Mouse (Mus musculus) CD8-positive naive resting alpha-beta T cell, adult 2 months (primary cell): ENCODE data around the gene Cplx2.

ENCODE experiments used
- DNase-seq, 2 experiments: peaks; one replicate each; pipeline ENCODE4 v3.0.0; 2022; ENCODE audit warnings: low read depth in 2 of 2, low spot score in 2 of 2

The Cplx2 gene

DNA sequence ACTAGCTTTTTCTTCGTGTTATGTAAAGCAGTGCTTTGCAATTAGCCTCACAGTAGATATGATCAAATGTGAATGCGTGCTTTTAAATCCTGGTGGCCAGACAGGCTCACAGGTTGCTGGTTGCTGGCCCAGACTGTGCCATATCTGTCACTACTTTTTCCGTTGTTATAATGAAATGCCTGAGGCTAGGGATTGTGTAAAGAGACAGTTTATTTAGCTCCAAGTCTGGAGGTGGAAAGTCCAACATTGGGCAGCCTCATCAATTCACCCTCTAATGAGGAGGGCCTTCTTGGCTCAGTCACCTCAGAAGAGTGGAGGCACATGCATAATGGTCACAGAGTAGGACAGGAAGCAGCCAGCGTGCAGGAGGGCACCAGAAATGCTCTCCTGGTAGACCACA lies 31.2 kb downstream of the Cplx2 start:
- no peak for DNase-seq

DNA sequence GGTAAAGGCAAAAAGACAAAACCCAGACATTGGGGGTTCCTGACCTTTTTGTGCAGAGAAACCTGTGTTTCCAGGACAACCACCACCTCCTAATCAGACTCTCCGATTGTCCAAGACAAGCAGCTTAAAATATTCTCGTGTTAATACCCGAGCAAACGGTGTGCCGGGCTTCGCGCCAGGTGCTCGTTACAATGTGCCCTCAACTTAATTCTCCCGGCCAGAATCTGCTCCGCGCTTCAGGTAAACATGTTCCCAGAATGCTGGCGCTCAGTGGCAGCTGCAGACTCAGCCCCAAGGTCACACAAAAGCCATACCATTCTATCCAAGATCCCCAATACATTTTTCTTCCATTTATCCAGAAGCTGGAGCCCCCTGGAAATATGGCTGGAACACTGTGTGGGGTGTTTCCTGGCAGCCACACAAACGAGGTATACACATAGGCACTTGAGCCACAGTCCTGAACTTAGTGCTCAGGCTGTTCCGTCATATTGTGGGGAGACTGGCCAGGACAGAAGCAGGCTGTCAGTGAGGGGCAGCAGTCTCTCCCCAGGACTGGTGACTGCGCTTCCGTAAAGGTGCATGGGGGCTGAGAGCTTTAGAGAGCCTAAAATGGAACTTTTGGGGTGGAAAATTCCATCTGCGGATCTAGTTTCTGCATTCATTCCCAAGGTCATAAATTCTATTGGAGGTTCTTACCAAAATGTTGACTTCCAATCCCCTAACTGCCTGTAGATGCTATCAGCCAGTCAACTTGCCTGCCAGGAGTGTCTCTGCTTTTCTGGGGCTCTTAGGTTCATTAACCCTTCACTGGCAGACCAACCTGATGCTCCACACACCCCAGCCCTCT lies 32.3 kb downstream of the Cplx2 start:
- no peak for DNase-seq

GRCm38 (mm10) chr13:54404205-54404604 lies 33.1 kb downstream of the Cplx2 start:
- DNase-seq: no peak

DNA sequence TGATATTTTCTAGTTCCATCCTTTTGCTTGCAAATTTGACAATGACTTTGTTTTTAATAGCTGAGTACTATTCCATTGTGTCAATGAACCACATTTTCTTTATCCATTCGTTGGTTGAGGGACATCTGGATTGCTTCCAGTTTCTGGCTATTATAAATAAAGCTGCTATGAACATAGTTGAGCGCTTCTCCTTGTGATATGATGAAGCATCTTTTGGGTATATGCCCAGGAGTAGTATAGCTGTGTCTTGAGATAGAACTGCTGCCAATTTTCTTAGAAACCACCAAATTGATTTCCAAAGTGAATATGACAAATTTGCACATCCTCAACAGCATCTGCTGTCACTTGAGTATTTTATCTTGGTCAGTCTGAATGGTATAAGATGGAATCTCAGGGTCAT lies 34.7 kb downstream of the Cplx2 start:
- DNase-seq: no peak

GRCm38 (mm10) chr13:54411656-54412055 lies 40.5 kb downstream of the Cplx2 start:
- DNase-seq: no peak

GRCm38 (mm10) chr13:54412236-54412635 lies 41.1 kb downstream of the Cplx2 start:
- no peak for DNase-seq

DNA sequence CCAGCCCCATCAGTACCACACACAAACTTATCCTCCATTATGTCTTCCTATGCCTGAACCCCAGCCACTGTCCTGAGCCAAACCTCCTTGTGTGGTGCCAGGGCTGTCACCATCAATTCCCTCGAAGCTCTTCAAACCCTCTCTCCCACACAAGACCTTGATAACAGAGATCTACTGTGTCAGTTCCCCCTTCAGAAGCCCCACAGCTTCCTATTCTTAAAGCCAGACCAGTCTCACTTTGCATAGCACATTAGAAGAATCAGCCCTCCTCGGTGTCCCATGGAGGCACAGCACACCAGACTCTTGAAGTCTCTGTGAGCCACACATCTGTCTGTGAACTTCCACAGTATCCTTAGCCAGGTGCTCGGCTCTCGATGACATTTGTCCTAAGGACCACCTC lies 41.6 kb downstream of the Cplx2 start:
- DNase-seq: no peak

- no peak for DNase-seq
Measured at GRCm38 (mm10) chr13:54415059-54415458, 43.9 kb downstream of the Cplx2 start.

DNA sequence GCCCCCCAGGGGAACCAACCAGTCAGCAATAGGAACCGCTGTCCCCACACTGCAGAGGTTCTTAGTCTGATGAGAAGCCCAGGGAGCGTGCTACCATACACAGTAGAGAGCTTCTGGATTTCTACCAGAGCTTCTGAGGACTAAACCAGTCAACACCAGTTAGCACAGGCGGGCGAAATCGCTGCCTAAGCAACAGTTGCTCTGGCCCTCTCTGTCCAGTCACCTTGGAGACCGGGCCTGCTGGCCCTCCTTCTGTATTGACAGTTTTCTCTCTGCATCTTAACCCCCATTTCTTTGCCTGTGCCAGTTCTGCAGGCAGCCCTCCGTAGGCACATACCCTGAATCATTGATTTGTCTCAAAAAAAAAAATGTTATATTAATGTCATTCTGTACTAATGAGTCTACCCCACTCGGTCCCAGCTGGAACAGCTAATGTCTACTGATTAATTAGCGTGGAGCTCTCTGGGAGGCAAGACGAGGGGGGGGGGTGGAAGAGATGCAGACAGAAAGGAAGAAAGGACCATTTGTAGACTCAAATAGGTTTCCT lies 47.7 kb downstream of the Cplx2 start:
- no peak for DNase-seq

DNA sequence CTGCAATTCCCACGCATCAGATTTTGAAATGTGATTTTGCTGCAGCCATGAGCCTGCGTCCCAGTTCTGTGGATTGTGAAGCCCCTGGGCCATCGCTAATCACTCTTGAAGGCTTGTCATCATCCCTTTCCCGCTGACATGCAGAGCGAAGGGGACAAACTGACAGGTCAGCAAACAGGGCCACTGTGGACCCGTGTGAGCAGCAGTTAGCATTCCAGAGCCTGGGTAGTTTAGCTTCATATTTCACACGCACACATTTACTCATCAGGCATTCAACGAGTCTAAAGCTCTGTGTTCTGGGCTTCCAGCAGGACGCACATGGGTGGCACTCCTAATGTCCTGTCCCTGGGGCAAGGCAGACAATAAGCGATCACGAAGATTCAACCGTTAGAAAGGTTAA lies 49.1 kb downstream of the Cplx2 start:
- no peak for DNase-seq

DNA sequence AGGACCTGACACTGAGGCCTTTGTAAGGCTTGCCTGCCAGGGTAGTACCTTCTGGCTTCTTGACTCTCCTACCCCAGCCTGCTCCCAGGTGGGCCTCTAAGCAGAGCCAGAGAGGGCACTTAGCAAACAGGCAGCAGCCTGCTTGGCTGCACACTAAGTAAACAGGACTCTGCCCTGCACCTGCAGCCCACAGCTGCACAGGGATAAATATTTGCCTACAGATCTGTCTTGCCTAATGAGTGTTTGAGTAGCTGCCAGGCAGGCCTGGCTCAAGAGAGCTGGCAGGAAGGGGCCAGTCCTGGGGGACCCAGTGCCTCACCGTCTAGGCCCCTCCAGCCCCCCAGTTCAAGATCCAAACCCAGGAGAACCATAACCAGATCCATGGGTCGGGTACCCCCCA lies 54.1 kb downstream of the Cplx2 start:
- DNase-seq: no peak

DNA sequence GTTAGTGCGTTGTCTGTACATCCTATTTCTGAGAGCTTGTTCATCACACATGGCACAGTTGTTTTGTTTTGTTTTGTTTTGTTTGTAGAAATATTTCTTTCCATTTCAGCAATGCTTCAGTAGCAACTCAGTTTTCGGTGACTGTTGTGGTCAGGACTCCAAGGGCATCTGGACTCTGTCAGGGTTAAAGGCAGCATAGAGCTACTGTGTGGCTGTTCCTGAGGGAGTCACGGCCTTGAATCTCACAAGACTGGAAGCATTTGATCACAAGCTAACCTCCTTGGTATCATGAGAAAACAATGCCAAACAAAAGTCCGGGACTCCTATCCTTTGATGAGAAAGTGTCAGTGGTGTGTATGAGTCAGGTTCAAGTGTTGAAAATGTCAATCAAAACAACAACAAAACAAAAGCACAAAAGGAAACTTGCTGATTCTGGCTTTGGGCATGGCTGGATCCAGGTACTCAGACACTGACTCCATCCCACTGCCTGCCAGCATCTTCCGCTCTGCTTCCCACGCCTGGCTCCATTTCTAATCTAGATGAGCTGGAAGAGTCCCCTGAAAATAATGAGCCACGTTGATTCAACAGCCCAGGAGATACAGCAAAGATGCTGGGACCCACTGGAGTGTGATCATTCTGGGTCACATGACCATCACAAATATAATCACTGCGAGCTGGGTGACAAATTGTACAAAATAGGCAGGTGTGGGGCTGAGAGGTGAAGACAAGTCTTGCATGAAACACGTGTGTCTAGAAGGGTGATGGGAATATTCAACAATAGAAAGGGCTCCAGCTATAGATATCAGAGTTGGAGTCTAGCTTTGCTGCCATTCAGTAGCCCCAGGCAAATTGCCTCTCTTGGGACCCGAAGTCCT lies 55.9 kb downstream of the Cplx2 start:
- DNase-seq: no peak

- no peak for DNase-seq
Measured at GRCm38 (mm10) chr13:54428771-54429170, 57.6 kb downstream of the Cplx2 start.

DNA sequence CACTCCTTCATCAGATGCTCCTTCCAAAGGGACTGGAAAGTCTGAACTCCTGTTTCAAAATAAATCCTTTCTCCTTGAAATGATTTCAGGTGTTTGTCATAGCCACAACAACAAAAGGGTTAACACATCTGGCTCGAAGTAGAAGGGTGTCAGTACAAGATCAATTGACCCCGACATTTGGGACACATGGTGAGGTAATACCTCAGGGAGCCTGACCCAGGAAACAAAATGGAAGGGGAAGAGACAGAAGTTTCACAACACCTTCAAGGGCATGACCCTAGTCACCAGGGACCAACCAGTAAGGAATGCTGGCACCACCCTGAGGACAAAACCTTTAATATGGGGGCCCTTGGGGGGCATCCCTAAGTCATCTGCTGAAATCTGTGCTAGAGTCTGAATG lies 58.9 kb downstream of the Cplx2 start:
- DNase-seq: no peak

DNA sequence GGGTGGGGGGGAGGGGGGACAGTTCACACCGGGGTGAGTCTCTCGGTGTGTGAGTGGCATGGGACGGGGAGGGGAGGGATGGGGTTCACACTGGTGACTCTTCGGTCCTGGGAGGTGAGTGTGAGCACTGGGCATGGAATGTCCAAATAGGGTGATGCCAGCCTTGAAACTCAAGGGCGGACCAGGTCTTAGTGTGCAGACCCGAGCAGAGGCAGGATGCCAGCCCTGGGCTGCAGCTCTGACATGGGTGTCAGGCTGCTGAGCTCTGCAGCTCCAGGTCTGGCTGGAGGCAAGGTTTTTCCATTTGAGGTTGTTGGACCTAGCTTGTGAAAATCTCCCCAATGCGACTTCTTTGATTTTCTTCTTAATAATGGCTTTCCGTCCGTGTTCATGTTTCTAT lies 60.0 kb downstream of the Cplx2 start:
- no peak for DNase-seq
